Mouse (Mus musculus) brown adipose tissue, adult 24 weeks (tissue): ENCODE results near the gene Klhl8. TPM values are rescaled to one million over a fixed set of nuclear protein-coding genes. Genes with fewer than 3 reads are reported as not detected.

Experiments used
- H3K27ac ChIP-seq: fragments of 200-500 bp; replicated peaks from 2 replicates; pipeline ENCODE4 v1.5.1; 2012; ENCODE audit warnings: low read depth, mild to moderate bottlenecking, low read length
- H3K4me1 ChIP-seq: fragments of 200-500 bp; 2 replicates; pipeline ENCODE4 v1.6.1; 2012; ENCODE audit warnings: low read length, mixed read lengths; ENCODE audit not compliant: control insufficient read depth, insufficient read depth, insufficient read length
- H3K4me3 ChIP-seq: fragments of 200-500 bp; 2 replicates; pipeline ENCODE4 v1.5.1; 2012; ENCODE audit warnings: low read depth, mild to moderate bottlenecking, low read length, moderate library complexity; ENCODE audit not compliant: insufficient read depth
- polyA plus RNA-seq: library from polyadenylated mRNA; stranded (reverse); fragments of >200 nt; gene quantifications from 2 replicates; pipeline ENCODE4 v1.2.4, GENCODE M21; 2012; ENCODE audit not compliant: missing spikeins, insufficient read depth, insufficient read length

The Klhl8 gene
- polyA plus RNA-seq, 1 experiment = 3.0 TPM

DNA sequence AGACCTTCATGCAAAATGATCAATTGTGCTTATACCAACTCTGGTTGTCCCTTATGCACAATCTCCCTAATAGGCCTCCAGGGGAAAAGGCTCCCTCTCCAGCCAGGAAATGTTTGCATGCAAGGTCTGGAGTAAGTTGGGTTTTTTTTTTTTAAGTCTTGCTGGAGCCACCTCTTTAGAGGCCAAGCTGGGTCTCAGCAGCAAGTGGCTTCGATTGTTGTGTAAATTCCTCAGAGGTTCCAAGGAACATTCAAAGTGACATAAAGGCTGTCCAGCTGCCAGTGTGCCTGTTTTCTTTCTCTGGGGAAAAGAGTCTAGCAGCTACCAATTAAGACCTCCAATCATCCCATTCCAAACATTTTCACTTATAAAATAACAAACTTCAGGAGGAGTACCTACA lies 12.7 kb downstream of the Klhl8 start:
- Histone ChIP-seq H3K4me1 (no peaks in the 10 kb centered on the region; the same call in 1 of the 2 replicates), H3K27ac (no peak overlapping the region), H3K4me3 (no peak overlapping the region)

DNA sequence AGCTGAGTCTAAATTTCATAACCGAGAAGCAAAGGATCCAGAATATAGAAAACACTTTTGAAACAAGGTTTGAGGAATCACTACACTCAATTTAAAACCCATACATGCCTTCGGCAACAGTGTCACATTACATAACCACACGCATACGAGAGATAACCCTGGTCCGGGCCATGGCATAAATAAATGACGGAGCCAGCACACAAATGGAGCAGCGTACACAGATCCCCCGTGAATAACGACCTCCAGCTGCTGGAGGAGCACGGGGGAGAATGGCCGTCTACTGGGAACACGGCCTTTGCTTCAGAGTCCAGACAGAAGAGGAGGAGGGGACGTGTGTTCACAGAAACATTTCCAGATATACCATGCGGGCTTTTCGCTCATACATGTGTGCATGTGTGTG lies 21.3 kb downstream of the Klhl8 start:
- H3K4me1 ChIP-seq = no peaks in the 10 kb centered on the region
- no peak overlapping the region for H3K4me3 ChIP-seq
- H3K27ac ChIP-seq = no peak overlapping the region

GRCm38 (mm10) chr5:103863759-103864158 lies 47.3 kb downstream of the Klhl8 start:
- H3K4me3 ChIP-seq = no peak overlapping the region
- no peaks in the 10 kb centered on the region for H3K4me1 ChIP-seq

GRCm38 (mm10) chr5:103860622-103861021 lies 50.4 kb downstream of the Klhl8 start:
- Histone ChIP-seq H3K27ac (no peak overlapping the region), H3K4me1 (no peaks in the 10 kb centered on the region)

More at GRCm38 (mm10) chr5:103863759-103864158, 47.3 kb downstream of the Klhl8 start:
- no peak overlapping the region for H3K27ac ChIP-seq

GRCm38 (mm10) chr5:103857151-103857550 lies 53.9 kb downstream of the Klhl8 start:
- Histone ChIP-seq H3K4me3 (no peak overlapping the region), H3K4me1 (no peaks in the 10 kb centered on the region), H3K27ac (no peak overlapping the region)

More at GRCm38 (mm10) chr5:103860622-103861021, 50.4 kb downstream of the Klhl8 start:
- no peak overlapping the region for H3K4me3 ChIP-seq

DNA sequence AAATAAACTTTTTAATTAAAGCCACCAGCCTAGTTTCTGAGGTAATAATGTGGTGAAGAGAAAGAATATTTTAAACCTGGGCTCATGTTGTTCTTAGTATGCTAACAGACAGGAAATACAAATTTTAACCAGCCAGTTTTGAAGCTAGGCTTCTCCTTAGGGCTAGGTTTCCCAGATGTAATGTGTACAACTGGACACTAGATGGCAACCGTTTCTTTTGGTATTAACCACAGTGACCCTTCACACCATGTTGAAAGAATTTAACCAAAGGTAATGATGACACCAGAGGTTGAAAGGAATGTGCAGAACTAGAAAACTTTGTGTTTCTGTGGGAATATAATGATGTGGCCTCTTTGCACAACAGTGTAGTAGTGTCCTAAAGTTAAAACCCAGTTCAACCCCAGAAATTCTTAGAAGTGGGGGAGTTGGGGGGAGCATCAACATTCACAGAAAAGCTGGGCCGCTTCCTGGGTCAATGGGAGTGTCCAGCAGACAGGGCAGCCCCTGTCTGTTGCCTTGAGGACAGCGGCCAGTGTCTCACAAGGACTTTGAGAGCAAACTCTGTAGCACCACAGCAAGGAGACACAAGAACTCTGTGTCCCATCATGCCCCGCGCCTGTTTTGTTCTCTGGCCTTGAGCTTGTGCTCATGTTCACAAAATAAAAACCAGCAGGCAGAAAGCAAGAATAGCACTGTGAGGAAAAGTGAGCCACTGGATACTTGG lies 54.6 kb downstream of the Klhl8 start:
- Histone ChIP-seq H3K4me3 (no peak overlapping the region), H3K4me1 (no peaks in the 10 kb centered on the region), H3K27ac (no peak overlapping the region)

DNA sequence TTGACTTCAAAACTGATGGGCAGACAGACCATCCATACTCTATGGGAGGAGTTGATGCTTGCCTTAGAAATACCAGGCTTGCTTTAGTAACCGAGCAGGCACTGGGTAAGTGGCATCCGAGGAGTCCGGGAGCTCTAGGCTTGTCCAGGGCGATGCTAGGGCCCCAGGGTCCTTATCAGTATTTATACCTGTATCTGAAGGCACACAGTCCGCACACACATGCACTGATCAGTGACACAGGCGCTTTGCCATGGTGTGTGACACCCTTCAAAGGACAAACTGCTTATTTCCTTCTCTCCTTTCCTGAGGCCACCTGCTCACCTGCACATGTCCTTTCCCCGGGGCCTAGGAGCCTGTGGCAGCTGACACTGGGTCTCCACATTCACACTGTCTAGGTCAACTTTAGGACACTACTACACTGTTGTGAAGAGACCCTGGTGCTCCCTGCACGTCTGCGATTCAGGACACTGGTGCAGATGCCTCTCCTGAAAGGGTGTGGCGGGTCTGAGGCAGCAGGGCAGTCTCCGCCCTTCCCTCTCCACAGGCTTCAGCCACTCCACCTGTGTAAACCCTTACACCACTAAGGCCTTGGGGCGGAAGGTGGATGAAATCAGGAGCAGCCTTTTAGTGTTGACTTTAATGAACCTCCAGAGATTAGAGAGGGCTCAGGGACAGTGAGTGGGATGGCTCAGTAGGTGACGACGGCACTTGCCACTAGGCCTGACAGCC lies 55.4 kb downstream of the Klhl8 start:
- Histone ChIP-seq H3K27ac (no peak overlapping the region), H3K4me1 (no peaks in the 10 kb centered on the region), H3K4me3 (no peak overlapping the region)

GRCm38 (mm10) chr5:103854807-103855194 lies 56.3 kb downstream of the Klhl8 start:
- H3K27ac ChIP-seq = no peak overlapping the region
- no peak overlapping the region for H3K4me3 ChIP-seq
- no peaks in the 10 kb centered on the region for H3K4me1 ChIP-seq

- no peak overlapping the region for H3K4me3 ChIP-seq
- H3K4me1 ChIP-seq = no peaks in the 10 kb centered on the region; the same call in 1 of the 2 replicates
- H3K27ac ChIP-seq = no peak overlapping the region
Measured at GRCm38 (mm10) chr5:103854041-103854806, 56.8 kb downstream of the Klhl8 start.

DNA sequence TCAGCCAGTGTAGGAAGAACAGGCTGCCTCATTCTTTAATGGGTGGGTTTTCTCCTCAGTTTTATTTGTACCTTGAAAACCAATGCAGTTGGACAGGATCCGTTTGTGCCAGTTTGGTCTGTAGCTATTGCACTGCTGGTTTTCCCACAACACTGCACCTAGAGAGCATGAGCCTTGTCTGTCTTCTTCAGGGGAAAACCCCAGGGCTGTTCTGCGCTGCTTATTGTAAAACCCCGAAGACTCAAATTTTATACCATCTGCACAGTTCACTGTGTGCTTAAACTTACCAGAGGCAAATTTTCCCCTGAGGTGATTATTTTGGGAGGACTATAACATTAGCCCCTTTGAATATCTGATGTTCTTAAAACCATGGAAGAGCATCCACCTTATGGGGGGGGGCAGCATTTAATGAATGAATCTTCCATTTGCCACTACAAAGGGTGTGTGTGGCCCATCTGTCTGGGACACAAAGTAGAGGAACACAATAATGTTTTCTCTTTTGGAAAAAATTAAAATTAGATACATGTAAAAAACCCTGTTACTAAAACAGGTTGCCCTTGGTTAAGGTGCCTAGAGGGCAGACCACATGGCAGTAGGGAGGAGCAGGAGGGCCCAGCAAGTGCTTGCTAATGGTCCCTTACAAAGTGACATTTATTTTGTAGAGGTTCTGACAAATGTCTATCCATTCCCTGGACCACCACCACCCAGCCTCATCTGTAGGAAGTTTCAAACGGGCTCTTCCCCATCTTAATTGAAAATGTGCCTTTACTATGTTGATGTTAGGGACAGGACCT lies 58.1 kb downstream of the Klhl8 start:
- Histone ChIP-seq H3K4me3 (no peak overlapping the region), H3K4me1 (peaks cover 6% of the 10 kb centered on the region), H3K27ac (no peak overlapping the region)

DNA sequence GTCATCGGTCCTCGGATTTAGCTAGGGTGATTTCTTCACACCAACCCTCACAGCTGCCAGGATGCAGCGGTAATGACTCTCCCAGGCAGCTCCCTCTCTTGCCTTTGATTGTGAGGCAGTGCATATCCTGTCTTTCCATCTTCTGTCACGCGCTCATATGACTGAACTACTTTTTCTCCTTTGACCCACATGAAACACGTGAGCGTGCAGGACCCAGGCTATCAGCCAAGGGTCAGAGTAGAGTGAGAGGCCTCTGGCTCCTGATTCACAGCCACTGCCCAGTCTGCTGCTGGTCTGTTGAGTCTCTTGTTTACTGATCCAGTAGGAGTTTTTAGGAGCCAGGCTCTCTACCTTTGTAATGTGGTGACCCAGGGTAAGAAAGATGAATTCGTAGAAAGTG lies 62.5 kb downstream of the Klhl8 start:
- Histone ChIP-seq H3K27ac (peak overlapping the region; percentile 80), H3K4me3 (no peak overlapping the region), H3K4me1 (peaks cover 7% of the 10 kb centered on the region)

DNA sequence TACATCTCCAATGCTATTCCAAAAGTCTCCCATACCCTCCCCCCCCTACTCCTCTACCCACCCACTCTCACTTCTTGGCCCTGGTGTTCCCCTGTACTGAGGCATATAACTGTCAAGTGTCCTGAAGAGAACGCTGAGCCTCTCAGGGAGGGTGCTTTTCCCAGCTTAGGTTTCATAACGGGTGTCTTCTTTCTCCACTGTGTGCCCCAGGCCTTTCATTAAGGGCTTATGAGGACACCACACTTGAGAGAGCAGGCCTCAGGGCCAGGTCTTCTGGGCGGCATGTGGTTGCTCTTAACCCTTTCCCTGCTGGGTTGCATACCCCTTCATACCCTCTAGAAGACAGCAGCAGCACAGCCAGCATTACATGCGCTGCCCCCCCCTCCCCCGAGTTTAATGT lies 64.5 kb downstream of the Klhl8 start:
- no peak overlapping the region for H3K27ac ChIP-seq
- H3K4me3 ChIP-seq = no peak overlapping the region
- peaks cover 7% of the 10 kb centered on the region for H3K4me1 ChIP-seq

DNA sequence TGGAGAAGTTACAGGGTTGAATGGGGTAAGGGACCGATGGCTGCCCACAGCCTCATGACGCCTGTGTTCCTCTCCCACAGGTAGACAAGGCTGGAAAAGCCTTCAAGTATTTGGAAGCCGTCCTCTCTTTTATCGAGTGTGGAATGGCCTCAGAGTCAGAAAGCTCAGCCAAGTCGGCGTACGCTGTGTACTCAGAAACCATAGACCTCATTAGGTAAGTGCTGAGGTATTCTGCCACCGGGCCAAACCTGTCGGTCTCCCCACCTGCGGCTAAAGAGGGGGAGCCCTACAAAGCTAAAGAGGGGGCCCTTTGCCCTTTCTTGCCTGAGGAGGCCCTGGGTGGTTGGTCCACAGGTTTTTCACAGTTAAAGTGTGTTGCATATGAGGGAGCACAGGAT lies 64.9 kb downstream of the Klhl8 start:
- peaks cover 7% of the 10 kb centered on the region for H3K4me1 ChIP-seq
- H3K4me3 ChIP-seq = no peak overlapping the region
- no peak overlapping the region for H3K27ac ChIP-seq

DNA sequence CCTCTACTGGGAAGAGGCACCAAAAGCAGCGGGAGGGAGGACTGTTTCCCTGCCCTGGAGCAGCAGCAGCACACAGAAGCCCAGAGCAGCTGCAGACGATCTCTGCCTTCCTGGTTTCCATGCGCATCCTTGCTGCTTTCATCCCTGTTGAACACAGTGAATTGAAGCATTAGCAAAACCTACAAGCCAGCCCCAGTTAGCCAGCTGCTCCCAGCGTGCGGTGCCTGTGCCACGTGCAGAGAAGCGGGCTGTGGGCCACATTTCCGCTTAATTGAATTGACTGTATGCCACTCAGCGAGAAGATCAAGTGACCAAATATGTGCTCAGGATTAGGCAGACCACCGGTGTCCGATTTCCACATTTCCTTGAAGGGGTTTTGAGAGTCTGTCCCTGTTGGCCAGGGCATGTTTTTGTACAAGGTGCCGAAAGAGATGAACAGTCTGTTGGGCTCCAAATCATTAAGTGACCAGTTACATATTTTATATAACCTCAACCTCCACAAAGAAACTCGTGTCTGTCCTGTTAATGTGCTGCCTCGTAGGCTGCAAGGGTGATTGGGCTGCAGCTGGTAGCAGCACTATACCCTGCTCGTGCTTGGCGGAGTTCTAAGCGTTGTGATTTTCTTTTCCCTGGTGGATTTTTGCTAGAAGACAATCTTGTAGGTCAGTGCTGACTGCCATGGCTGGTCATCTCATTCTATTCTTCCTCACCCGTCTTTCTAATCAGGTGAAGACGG lies 65.5 kb downstream of the Klhl8 start:
- H3K4me3 ChIP-seq = no peak overlapping the region
- peaks cover 7% of the 10 kb centered on the region for H3K4me1 ChIP-seq
- no peak overlapping the region for H3K27ac ChIP-seq
